In the genomic region with DNA sequence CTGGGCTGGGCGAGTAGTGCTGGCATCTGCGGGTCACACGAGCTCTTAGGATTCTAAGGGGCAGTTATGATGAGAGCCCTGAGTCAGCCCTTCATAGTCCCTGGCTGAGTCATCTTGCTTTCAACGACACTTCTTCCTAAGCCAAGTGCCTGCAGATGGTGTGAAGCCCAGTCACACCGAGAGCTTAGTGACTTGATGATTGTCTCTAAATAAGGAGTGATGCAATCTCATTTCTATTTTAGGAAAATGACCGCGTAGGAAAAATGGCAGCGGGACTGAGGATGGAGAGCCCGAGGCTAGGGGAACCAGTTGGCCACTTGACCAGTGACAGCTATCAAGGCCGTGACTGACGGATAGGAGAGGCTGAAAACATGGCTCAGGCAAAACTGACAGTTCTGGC, we compare ENCODE assay signal across 8 mouse cellular contexts.
DNase-seq lines count a peak whose midpoint lies in the region.

No protein-coding gene starts in this region.

- peak; percentile 7 for DNase-seq in embryo, embryonic 10.5 days (ENCODE audit: low spot score)
- DNase-seq in embryo, embryonic 11 days = no peak
- DNase-seq in 3134 (ENCODE audit: extremely low read depth, insufficient read length, low spot score) = peak; percentile 75
- peak; percentile 41 for DNase-seq in cerebellum, adult 8-10 months
- DNase-seq in heart, adult 8-10 months (ENCODE audit: low spot score) = peak; percentile 56
- DNase-seq in lung, postnatal 14 days = peak; percentile 7
- DNase-seq in kidney, adult 18-20 months = no peak
- DNase-seq in spleen, postnatal 14 days (ENCODE audit: low spot score in 2 of 2) = no peak

Comparison
In these comparisons a context has a peak if more than half of its experiments do, and no peak if none do; other contexts are left out.
1. DNase-seq: peak in embryo, embryonic 10.5 days (single experiment), 3134 (single experiment), cerebellum, adult 8-10 months (single experiment), heart, adult 8-10 months (single experiment) and lung, postnatal 14 days (single experiment); none in embryo, embryonic 11 days (single experiment), kidney, adult 18-20 months (single experiment) and spleen, postnatal 14 days (0 of 2).